Mouse (Mus musculus) C2C12 (cell line): ENCODE results near the gene Oxtr.

Experiments used
- CEBPB ChIP-seq: IDR thresholded peaks from one replicate; pipeline ENCODE4 v1.6.1; 2011; ENCODE audit warnings: low read depth, mild to moderate bottlenecking, control low read depth, moderate library complexity
- CTCF ChIP-seq: IDR thresholded peaks from one replicate; pipeline ENCODE4 v1.5.1; 2011; ENCODE audit not compliant: control insufficient read depth, insufficient read depth, insufficient read length
- MYOG ChIP-seq: IDR thresholded peaks from one replicate; pipeline ENCODE4 v1.6.1; 2011; ENCODE audit not compliant: control insufficient read depth, insufficient read length; ENCODE audit errors: extremely low read depth

GRCm38 (mm10) chr6:112510346-112510745, 20.6 kb upstream of the Oxtr start:
- TF ChIP-seq CEBPB (no peak), CTCF (no peak), MYOG (no peak)
